Mouse (Mus musculus): ENCODE measurements around the gene Ddx3x. TPM values are rescaled to one million over a fixed set of nuclear protein-coding genes. Genes with fewer than 3 reads are reported as not detected.

Ddx3x gene
- polyA plus RNA-seq, 1 experiment, result 41.4 TPM

DNA sequence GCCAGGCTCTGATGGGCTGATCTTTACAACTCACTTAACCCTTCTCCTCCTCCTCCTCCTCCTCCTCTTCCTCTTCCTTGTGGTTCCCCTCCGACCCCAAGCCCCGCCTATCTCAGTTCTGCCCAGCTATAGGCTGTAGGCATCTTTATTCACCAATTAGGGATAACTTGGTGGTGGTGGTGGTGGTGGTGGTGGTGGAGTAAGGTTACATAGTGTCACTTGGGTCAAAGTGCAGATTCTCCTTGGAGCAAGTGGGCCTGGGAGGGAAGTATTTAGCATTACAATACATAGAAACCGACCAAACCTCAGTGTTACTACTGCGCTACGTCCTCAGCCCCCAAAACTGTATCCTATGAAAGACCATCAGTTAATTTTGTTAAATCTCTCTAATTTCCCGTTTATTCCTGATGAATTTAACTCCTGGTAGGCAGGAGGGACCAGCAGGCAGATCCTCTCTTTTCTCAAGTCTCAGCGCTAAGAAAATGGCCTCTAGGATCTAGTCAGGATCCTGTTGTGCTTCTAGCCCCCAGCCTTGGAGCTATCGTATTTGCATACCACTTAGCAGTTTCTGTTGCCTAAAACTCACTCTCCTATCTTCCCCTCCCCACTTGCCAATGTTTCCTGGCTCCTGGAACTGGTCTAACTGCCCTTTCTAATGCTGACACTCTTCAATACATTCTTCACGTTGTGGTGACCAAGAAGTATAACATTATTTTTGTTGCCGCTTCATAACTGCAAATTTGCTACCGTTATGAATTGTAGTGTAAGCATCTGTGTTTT is 39.9 kb upstream of the Ddx3x start:
- 31% methylated on average over 11 of the region's 11 CpGs for WGBS
- TF ChIP-seq CTCF (conservative IDR thresholded peaks at IDR 0.05; ENCODE audit: insufficient read depth, insufficient read length, low read depth, low read length), result no peak
- no peak for TF ChIP-seq POLR2A (IDR thresholded peaks at IDR 0.05; ENCODE audit: low read depth, low read length)
- H3K27me3 ChIP-seq (replicated peaks; ENCODE audit: control insufficient read depth, insufficient read depth, low read length), result no peaks in the 10 kb centered on the region
- H3K27ac ChIP-seq (ENCODE audit: insufficient read depth, low read depth, low read length), result peak overlapping the region; percentile 83
- peaks cover 20% of the 10 kb centered on the region for H3K4me1 ChIP-seq (ENCODE audit: control insufficient read depth, insufficient read depth, low read length)
- no peak for DNase-seq
- H3K36me3 ChIP-seq (ENCODE audit: control insufficient read depth, insufficient read depth, low read length), result no peaks in the 10 kb centered on the region
- H3K4me3 ChIP-seq (ENCODE audit: insufficient read depth, low read depth, low read length), result 0 out of 2 replicates have a peak overlapping the region, but pooled peaks have one; percentile 46

DNA sequence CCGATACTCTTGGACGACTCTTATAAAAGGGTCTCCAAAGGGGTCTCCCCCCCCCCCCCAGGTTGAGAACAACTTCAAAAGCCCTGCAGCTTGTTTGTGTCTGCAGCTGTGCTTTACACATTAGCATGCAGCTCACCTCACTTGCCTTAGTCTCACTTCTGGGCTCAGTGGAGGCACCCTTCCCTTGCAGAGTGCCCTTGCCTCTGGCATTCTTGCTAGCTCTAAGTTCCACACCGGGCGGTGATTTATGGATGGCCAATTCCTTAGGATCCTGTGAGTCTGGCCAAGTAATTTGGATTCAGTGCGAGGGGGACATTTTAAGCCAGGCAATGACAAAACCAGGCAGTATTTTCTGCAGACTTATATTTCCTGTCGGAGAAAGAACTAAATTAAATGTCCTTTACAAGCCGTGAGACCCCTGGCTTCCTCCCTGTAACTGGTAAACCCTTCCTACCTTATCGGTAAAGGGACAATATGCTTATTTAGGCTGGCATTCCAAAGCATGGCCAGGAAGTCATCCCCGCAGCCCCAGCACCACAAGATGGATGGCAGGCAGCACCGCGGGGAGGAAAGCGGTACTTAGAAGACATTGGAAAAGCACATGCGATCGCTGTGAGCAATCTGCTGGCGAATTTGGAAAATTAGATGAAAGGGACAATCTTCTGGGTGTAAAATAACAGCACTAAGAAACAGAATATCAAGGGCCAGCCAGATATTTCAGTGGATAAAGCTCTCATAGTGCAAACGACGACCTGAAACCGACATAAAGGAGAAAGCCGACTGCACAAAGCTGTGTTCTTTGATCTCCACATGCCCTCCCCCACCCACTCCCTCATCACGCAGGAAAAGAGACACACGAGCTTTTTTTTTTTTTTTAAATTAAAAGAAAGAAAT is 39.1 kb upstream of the Ddx3x start:
- Histone ChIP-seq H3K27ac (ENCODE audit: insufficient read depth, low read depth, low read length) (peak overlapping the region; percentile 83), H3K4me1 (ENCODE audit: control insufficient read depth, insufficient read depth, low read length) (peaks cover 15% of the 10 kb centered on the region; the same call in 1 of the 2 replicates), H3K4me3 (ENCODE audit: insufficient read depth, low read depth, low read length) (peak overlapping the region; percentile 46), H3K36me3 (ENCODE audit: control insufficient read depth, insufficient read depth, low read length) (no peaks in the 10 kb centered on the region), H3K27me3 (replicated peaks; ENCODE audit: control insufficient read depth, insufficient read depth, low read length) (no peaks in the 10 kb centered on the region)
- TF ChIP-seq CTCF (conservative IDR thresholded peaks at IDR 0.05; ENCODE audit: insufficient read depth, insufficient read length, low read depth, low read length) (no peak), POLR2A (IDR thresholded peaks at IDR 0.05; ENCODE audit: low read depth, low read length) (no peak)
- WGBS, result 2% methylated on average over 21 of the region's 21 CpGs
- peak; percentile 65 for DNase-seq

DNA sequence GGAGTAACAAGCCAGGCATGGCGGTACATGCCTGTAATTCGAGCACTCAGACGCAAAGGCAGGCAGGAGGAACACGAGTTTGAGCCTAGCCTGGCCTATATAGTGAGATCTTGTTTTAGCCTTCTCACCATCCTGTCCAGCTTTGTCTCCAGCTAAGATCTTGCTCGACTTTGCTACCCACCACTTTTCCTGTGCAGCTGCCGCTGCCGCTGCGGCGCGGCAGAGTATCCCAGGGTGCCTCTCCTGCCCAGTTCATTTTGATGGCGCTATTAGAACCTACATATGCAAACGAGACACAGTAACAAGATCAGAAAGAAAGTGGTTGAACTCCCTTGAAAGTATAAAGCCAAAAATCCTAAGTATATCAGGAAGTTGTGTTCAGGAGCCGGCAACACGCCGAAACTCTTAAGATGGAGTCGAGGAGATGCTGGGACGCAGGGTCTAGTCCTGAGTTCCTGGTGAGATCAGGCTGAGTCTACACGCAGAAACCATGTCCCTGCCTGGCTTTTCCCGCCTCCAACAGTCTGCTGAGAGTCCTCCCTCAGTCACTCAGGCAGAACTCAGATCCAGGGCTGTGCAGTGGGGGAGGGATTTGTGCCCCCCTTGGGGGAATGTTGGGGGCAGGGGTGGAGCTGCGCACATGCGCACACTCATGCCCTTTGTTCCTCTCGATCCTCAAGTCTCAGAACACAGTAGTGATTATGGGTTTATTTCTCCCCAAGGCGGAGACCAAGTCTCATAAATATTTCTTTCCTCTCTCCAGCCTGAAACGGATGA is 38.3 kb upstream of the Ddx3x start:
- WGBS, result under 1% methylated on average over 24 of the region's 24 CpGs
- H3K27ac ChIP-seq (ENCODE audit: insufficient read depth, low read depth, low read length), result peak overlapping the region; percentile 83
- H3K4me1 ChIP-seq (ENCODE audit: control insufficient read depth, insufficient read depth, low read length), result peaks cover 15% of the 10 kb centered on the region; the same call in 1 of the 2 replicates
- no peaks in the 10 kb centered on the region for H3K27me3 ChIP-seq (replicated peaks; ENCODE audit: control insufficient read depth, insufficient read depth, low read length)
- DNase-seq, result peak; percentile 94
- no peak for TF ChIP-seq CTCF (conservative IDR thresholded peaks at IDR 0.05; ENCODE audit: insufficient read depth, insufficient read length, low read depth, low read length)
- peak; percentile 77 for TF ChIP-seq POLR2A (IDR thresholded peaks at IDR 0.05; ENCODE audit: low read depth, low read length)
- H3K36me3 ChIP-seq (ENCODE audit: control insufficient read depth, insufficient read depth, low read length), result no peaks in the 10 kb centered on the region
- H3K4me3 ChIP-seq (ENCODE audit: insufficient read depth, low read depth, low read length), result peak overlapping the region; percentile 46

DNA sequence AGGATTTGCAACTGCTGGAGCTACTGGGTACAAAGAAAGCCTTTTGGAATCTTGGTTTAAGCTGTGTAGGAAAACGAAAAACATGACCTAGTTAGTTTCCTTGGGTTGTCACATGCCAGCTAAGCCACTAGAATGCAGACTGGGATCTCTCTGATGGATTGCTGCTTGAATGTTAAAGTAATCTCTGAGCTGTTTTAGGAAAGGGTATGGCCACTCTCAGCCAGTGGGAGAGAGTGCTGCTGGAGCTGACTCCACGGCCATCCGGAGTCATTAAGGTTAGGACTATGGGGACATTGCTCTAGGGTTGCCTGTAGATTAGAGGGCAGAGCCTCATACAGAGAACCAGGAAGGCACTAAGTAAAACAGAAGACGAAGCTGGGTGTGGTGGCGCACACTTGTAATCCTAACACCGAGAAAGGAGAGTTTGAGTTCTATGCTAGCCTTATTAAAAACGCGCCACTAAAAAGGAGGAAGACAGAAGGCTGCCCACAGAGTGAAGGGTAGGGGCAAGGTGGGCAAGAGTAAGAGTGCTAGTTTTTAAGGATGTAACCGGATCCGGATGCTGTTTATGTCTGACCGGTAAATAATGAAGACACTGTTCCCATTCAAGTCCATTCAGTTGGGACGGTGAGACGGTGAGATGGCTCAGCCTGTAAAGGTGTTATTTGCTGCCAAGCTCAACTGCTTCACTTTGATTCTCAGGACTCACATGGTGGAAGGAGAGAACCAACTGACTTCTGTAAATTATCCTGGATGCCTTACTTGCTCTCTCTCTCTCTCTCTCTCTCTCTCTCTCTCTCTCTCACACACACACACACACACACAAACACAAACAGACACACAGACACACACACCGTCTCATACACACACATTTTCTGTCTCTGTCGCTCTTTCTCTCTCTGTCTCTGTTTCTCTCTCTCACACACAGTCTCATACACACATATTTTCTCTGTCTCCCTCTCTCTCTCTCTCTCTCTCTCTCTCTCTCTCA is 37.3 kb upstream of the Ddx3x start:
- H3K36me3 ChIP-seq (ENCODE audit: control insufficient read depth, insufficient read depth, low read length), result no peaks in the 10 kb centered on the region
- 5% methylated on average over 15 of the region's 15 CpGs for WGBS
- H3K27me3 ChIP-seq (replicated peaks; ENCODE audit: control insufficient read depth, insufficient read depth, low read length), result no peaks in the 10 kb centered on the region
- H3K4me3 ChIP-seq (ENCODE audit: insufficient read depth, low read depth, low read length), result peak overlapping the region; percentile 42
- DNase-seq, result no peak
- TF ChIP-seq POLR2A (IDR thresholded peaks at IDR 0.05; ENCODE audit: low read depth, low read length) (no peak), CTCF (conservative IDR thresholded peaks at IDR 0.05; ENCODE audit: insufficient read depth, insufficient read length, low read depth, low read length) (no peak)
- H3K27ac ChIP-seq (ENCODE audit: insufficient read depth, low read depth, low read length), result peak overlapping the region; percentile 83
- peaks cover 15% of the 10 kb centered on the region; the same call in 1 of the 2 replicates for H3K4me1 ChIP-seq (ENCODE audit: control insufficient read depth, insufficient read depth, low read length)

DNA sequence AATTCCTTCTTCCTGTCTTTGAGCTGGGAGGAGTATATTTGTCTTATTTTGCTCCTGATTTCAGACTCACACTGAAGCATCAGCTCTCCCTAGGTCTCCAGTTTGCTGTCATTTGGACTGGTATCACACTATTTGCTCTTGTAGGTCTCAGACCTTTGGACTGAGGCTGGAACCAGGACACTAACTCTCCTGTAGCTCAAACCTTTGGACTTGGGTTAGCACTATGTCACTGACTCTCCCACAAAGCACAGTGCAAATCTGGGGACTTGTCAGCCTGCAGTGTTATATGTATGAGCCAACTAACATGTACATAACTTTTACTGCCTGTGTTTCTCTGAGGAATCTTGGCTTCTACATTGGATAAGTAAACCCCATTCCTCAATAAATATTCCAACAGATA is 36.2 kb upstream of the Ddx3x start:
- Histone ChIP-seq H3K27me3 (replicated peaks; ENCODE audit: control insufficient read depth, insufficient read depth, low read length) (no peaks in the 10 kb centered on the region), H3K27ac (ENCODE audit: insufficient read depth, low read depth, low read length) (peak overlapping the region; percentile 83), H3K36me3 (ENCODE audit: control insufficient read depth, insufficient read depth, low read length) (no peaks in the 10 kb centered on the region), H3K4me3 (ENCODE audit: insufficient read depth, low read depth, low read length) (no peak overlapping the region), H3K4me1 (ENCODE audit: control insufficient read depth, insufficient read depth, low read length) (peaks cover 15% of the 10 kb centered on the region; the same call in 1 of the 2 replicates)
- DNase-seq, result peak; percentile 78
- TF ChIP-seq POLR2A (IDR thresholded peaks at IDR 0.05; ENCODE audit: low read depth, low read length), result no peak
- TF ChIP-seq CTCF (conservative IDR thresholded peaks at IDR 0.05; ENCODE audit: insufficient read depth, insufficient read length, low read depth, low read length), result no peak

DNA sequence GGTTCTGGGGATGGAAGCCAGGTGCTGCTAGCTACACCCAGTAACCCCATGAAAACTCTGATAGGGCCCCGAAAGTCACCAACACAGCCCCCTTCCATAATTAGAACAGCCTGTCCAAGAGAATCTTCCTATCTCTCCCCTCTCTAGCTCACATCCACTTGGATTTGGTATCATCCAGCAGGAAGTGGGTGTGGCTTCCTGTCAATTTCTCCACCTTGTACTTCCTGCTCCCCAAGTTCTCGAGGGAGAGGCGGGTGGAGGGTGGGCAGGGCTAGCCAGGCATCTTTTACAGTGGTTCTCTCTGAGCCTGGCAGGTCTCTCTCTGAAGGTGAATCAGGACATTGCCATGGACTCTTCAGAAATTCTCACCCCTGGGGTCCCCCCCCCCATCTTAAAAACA is 35.7 kb upstream of the Ddx3x start:
- Histone ChIP-seq H3K27ac (ENCODE audit: insufficient read depth, low read depth, low read length) (peak overlapping the region; percentile 83), H3K27me3 (replicated peaks; ENCODE audit: control insufficient read depth, insufficient read depth, low read length) (no peaks in the 10 kb centered on the region), H3K4me3 (ENCODE audit: insufficient read depth, low read depth, low read length) (no peak overlapping the region), H3K4me1 (ENCODE audit: control insufficient read depth, insufficient read depth, low read length) (peaks cover 15% of the 10 kb centered on the region; the same call in 1 of the 2 replicates), H3K36me3 (ENCODE audit: control insufficient read depth, insufficient read depth, low read length) (no peaks in the 10 kb centered on the region)
- TF ChIP-seq POLR2A (IDR thresholded peaks at IDR 0.05; ENCODE audit: low read depth, low read length) (no peak), CTCF (conservative IDR thresholded peaks at IDR 0.05; ENCODE audit: insufficient read depth, insufficient read length, low read depth, low read length) (no peak)
- 36% methylated on average over 3 of the region's 3 CpGs for WGBS
- peak; percentile 63 for DNase-seq

Data from kidney, adult 2 months (tissue).